Mouse (Mus musculus) limb, embryonic 13.5 days (tissue): Measurements from ENCODE around the gene Rita1. TPM values are rescaled to one million over a fixed set of nuclear protein-coding genes. Genes with fewer than 3 reads are reported as not detected.
A peak's percentile ranks its signal among the peaks of the same experiment; 100 is the strongest.

Experiments used
- ATAC-seq: fragments of 200-750 bp; cut with Nextera tagmentation; 2 replicates; pipeline ENCODE4 v1.8.0; 2017; ENCODE audit warnings: low read depth, moderate number of reproducible peaks, moderate TSS enrichment; ENCODE audit not compliant: low FRiP score
- H3K27ac ChIP-seq: fragments of 300-500 bp; sonication (generic); 2 replicates; pipeline ENCODE4 v1.5.1; 2015; ENCODE audit warnings: inconsistent platforms, mild to moderate bottlenecking, moderate library complexity
- H3K27me3 ChIP-seq: fragments of 300-500 bp; sonication (generic); 2 replicates; pipeline ENCODE4 v1.6.1; 2015; ENCODE audit warnings: mild to moderate bottlenecking, inconsistent platforms
- H3K36me3 ChIP-seq: fragments of 300-500 bp; sonication (generic); 2 replicates; pipeline ENCODE4 v1.6.1; 2015; ENCODE audit warnings: inconsistent platforms, mild to moderate bottlenecking, moderate library complexity
- H3K4me1 ChIP-seq: fragments of 300-500 bp; sonication (generic); 2 replicates; pipeline ENCODE4 v1.6.1; 2015; ENCODE audit warnings: inconsistent platforms
- H3K4me2 ChIP-seq: fragments of 300-500 bp; sonication (generic); replicated peaks from 2 replicates; pipeline ENCODE4 v1.6.1; 2015; ENCODE audit warnings: inconsistent platforms, mild to moderate bottlenecking, moderate library complexity
- H3K4me3 ChIP-seq: fragments of 300-500 bp; sonication (generic); 2 replicates; pipeline ENCODE4 v1.5.1; 2015; ENCODE audit warnings: moderate library complexity, mild to moderate bottlenecking, inconsistent platforms
- H3K9ac ChIP-seq: fragments of 300-500 bp; sonication (generic); 2 replicates; pipeline ENCODE4 v1.6.1; 2015; ENCODE audit warnings: mild to moderate bottlenecking, inconsistent platforms
- H3K9me3 ChIP-seq: fragments of 300-500 bp; sonication (generic); 2 replicates; pipeline ENCODE4 v1.6.1; 2016; ENCODE audit warnings: inconsistent platforms
- WGBS: fragments of 180-500 bp; shearing (Covaris S2); methylation state at CpG from one replicate; pipeline ENCODE4 v1.1.7; 2015; 5-methylcytosine and 5-hydroxymethylcytosine counted together
- polyA plus RNA-seq: library from polyadenylated mRNA; unstranded; fragments of >200 nt; fragmentation: Nextera tagmentation; extraction: Ambion mirVana; gene quantifications from 2 replicates; pipeline ENCODE4 v1.2.1, GENCODE M21; 2015

Gene Rita1
- polyA plus RNA-seq, 1 experiment from 2014 or later, result 17.9 TPM

DNA sequence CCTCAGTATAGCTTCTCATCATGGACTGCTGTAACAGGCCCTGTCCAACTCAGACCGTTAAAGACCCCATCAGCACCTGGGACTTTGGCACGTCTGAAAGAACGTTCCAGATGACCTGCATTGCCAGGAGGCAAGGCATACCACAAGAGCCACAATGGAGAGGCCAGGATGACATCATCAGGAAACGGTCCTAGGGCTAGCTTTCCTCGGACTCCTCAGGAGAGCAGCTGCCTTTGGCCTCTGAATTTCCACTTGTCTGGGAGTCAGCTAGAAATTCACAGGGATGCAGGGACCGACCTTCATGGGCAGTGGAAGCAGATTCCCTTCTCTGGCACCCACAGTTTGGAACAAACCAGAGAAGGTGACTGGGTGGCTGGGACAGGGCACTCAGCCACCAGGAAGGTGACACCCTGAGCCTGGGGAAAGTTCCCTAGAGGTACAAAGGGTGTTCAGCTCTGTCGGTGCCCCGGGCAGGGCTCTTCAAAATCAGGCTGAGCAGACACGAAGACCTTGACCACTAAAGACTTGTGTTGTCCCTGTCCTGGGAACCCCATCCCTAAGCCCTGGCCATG lies 45.6 kb downstream of the Rita1 start:
- no peak for ATAC-seq
- Histone ChIP-seq H3K27me3 (no peaks in the 10 kb centered on the region), H3K4me1 (peaks cover 97% of the 10 kb centered on the region), H3K36me3 (no peaks in the 10 kb centered on the region), H3K4me3 (no peak overlapping the region), H3K9me3 (no peaks in the 10 kb centered on the region), H3K4me2 (peak overlapping the region; percentile 48), H3K9ac (peak overlapping the region; percentile 27), H3K27ac (peak overlapping the region; percentile 91)
- WGBS, result 32% methylated on average over 9 of the region's 9 CpGs

DNA sequence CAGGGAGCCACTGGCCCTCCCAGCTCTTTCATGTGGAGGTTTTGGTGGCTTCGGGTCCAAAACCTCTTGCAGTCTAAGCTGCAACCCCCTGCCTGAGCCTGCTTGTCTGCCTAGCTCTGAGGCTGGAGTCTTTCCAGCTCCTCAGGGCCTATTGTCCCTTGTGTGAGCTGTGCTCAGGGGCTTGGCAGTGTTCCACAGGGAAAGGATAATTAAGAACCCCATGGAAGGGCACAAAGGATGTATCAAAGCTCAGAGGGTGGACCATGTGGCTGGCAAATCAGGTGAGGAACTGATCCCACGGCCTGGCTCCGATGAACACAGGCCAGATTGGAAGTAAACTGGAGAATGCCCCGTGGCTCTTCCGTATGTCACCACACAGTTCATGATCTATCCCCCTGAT lies 46.3 kb downstream of the Rita1 start:
- Histone ChIP-seq H3K9me3 (no peaks in the 10 kb centered on the region), H3K9ac (0 out of 2 replicates have a peak overlapping the region, but pooled peaks have one; percentile 19), H3K27ac (peak overlapping the region; percentile 91), H3K27me3 (no peaks in the 10 kb centered on the region), H3K4me1 (peaks cover 93% of the 10 kb centered on the region), H3K36me3 (no peaks in the 10 kb centered on the region), H3K4me3 (no peak overlapping the region), H3K4me2 (peak overlapping the region; percentile 48; the same call in 1 of the 2 replicates)
- 50% methylated on average over 5 of the region's 5 CpGs for WGBS
- no peak for ATAC-seq

DNA sequence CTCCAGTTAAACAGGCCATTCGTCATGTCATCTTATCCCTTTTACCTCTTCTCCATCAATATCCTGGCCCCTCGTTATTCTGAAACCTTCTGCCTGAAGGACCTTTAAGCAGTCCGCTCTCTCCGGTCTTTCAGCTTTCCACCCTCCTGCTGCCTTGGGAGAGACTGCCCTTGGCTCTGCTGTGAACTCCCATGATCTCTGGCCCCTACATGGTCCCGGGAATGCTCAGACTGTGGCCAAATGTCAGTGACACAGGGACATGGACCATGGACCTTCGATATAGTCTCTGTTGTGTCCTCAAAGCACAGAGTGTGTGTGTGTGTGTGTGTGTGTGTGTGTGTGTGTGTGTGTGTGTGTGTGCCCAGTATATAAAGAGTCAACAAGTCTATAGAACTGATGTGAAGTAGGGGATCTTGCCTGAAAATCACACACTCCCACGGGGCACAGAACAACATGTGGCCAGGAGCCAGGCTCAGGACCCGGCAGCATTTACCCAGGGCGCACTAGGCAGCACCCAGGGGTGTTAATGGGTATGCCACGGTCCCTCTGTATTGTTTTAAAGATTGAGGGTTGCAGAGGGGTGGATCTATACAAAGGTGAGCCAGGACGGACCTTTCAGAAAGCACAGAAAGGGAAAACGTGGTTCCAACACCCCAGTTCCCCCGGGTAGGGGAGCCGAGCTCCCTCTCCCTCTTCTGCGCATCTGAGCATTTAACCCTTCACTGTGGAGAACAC lies 47.1 kb downstream of the Rita1 start:
- no peak for ATAC-seq
- Histone ChIP-seq H3K27me3 (no peaks in the 10 kb centered on the region), H3K4me3 (no peak overlapping the region), H3K9me3 (no peaks in the 10 kb centered on the region), H3K4me1 (peaks cover 93% of the 10 kb centered on the region), H3K4me2 (0 out of 2 replicates have a peak overlapping the region, but pooled peaks have one; percentile 16), H3K36me3 (no peaks in the 10 kb centered on the region), H3K9ac (0 out of 2 replicates have a peak overlapping the region, but pooled peaks have one; percentile 19), H3K27ac (peak overlapping the region; percentile 91)
- WGBS, result 34% methylated on average over 15 of the region's 15 CpGs

DNA sequence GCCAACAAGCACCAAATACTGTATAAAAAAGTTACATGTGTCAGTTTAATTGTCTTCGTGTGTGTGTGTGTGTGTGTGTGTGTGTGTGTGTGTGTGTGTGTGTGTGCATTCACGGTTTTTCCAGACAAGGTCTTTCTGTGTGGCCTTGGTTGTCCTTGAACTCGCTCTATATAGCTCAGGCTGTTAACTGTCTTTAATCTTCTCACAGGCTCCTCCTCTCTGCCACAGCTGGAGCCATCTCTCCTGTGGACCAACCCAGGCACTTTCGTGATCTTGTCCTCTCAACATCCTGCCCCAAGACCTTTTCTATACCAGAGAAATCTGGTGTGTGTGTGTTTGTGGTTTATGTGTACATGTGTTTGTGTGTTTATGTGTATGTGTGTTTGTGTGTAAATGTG lies 48.5 kb downstream of the Rita1 start:
- Histone ChIP-seq H3K4me1 (peaks cover 91% of the 10 kb centered on the region), H3K27me3 (no peaks in the 10 kb centered on the region), H3K4me3 (no peak overlapping the region), H3K9me3 (no peaks in the 10 kb centered on the region), H3K27ac (peak overlapping the region; percentile 93; the same call in 1 of the 2 replicates), H3K9ac (no peak overlapping the region; the same call in 1 of the 2 replicates), H3K4me2 (peak overlapping the region; percentile 31; the same call in 1 of the 2 replicates), H3K36me3 (no peaks in the 10 kb centered on the region)
- WGBS, result 34% methylated on average over 3 of the region's 4 CpGs
- ATAC-seq, result no peak

DNA sequence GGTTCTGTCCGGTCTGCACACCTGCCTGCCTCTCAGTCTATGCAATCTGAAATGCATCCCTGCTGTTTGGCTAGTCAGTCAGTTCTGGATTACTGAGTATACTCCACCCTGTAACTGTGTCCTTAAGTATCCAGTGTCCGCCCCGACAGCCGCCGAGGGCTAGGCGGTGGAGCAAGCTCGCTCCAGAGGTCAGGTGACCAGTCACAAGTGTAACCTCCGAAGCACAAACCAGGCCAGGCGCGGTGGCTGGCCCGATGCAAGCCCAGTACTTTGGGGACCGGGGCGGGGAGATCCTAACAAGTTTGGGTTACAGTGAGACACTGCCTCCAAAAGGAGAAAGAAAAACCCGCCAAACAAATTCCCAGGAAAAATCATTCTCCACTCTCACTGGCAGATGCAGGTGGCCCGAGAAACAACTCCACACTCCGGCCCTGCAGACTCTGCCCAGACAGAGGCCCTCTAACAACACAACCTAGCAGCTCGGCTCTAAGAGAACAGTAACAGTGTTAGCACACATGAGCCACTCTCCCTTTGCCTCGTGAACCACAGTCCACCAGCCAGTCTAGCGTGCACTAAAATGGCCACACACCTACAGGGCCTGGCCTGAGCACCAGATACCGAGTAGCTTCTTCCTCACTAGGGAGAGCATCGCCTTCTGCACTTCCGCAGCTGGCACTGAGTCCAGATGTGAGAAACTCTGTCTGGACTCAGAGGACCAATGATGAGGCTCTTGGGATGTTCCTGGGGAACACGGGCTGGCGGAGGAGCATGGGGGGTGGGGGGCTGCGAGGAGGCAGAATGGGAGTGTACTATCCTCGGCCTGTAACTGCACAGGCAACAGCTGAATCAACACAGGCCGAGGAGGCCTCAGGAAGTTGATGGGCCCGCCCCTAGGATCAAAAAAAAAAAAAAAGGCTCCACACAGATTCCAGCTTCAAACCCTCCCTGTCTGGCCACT lies 49.2 kb downstream of the Rita1 start:
- H3K36me3 ChIP-seq, result no peaks in the 10 kb centered on the region
- H3K4me1 ChIP-seq, result peaks cover 91% of the 10 kb centered on the region
- ATAC-seq, result peak; percentile 56
- H3K4me2 ChIP-seq, result peak overlapping the region; percentile 31; the same call in 1 of the 2 replicates
- no peak overlapping the region for H3K4me3 ChIP-seq
- no peaks in the 10 kb centered on the region for H3K9me3 ChIP-seq
- WGBS, result 40% methylated on average over 28 of the region's 28 CpGs
- H3K27ac ChIP-seq, result peak overlapping the region; percentile 93
- peak overlapping the region; percentile 35; the same call in 1 of the 2 replicates for H3K9ac ChIP-seq
- H3K27me3 ChIP-seq, result no peaks in the 10 kb centered on the region

DNA sequence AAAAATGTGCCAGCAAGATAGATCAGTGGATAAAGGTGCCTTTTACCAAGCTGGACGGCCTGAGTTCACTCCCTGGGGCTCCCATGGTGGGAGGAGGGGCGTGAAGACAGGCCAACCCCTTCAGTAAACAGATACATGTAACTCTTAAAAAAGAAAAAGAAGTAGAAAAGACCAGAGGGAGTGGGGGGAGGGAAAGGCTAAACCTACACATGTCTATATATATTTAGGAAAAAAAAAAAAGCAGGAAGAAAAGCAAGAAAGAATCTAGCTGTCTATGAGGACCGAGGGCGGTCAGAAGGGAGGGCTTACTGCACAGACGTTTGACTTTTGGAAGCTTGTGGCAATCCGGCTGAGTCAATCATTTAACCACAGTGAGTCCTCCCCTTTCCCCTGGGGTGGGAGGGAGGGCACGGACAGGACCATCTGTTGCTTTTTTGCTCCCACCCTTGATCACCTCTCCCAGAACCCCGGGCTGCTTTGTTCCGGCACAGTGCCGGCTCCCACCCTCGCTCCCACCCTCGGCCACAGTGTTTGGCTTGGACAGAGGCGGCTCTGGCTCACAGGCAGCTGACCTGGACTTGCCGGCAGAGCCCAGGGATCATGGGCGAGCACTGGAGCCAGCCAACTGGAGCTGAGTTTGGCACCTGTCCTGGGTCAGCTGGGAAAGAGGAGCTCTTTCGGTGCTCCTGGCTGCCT lies 51.6 kb downstream of the Rita1 start:
- Histone ChIP-seq H3K4me3 (peak overlapping the region; percentile 9; the same call in 1 of the 2 replicates), H3K9me3 (no peaks in the 10 kb centered on the region), H3K9ac (peak overlapping the region; percentile 48; the same call in 1 of the 2 replicates), H3K36me3 (peaks cover 20% of the 10 kb centered on the region), H3K4me2 (peak overlapping the region; percentile 41), H3K27ac (peak overlapping the region; percentile 61; the same call in 1 of the 2 replicates), H3K4me1 (peaks cover 68% of the 10 kb centered on the region), H3K27me3 (no peaks in the 10 kb centered on the region)
- peak; percentile 26; the same call in 1 of the 2 replicates for ATAC-seq
- WGBS, result 11% methylated on average over 16 of the region's 16 CpGs

DNA sequence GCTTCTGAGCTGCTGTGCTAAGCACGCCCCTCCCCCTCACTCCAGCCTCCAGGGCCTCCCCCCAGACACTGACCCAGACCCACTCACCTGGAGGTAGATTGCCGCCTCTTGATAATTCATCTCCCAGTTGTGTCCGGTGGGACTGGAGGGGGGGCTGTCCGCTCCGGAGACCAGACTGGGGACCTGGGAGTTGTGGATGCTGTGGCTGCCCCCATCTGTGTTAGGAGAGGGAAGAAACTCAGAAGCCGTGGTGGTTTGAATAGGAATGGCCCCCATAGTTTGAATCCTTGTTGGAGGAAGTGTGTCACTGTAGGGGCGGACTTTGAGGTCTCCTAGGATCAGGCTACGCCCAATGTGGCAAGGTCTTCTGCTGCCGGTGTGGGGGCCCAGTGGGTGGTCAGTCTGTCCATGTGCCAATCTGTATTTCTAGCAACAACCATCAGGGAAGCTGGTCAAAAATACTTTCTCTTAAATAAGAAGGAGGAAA lies 52.2 kb downstream of the Rita1 start:
- Histone ChIP-seq H3K36me3 (peaks cover 25% of the 10 kb centered on the region), H3K4me3 (no peak overlapping the region), H3K4me2 (peak overlapping the region; percentile 41), H3K27me3 (no peaks in the 10 kb centered on the region), H3K9ac (no peak overlapping the region), H3K4me1 (peaks cover 62% of the 10 kb centered on the region), H3K9me3 (no peaks in the 10 kb centered on the region), H3K27ac (peak overlapping the region; percentile 61; the same call in 1 of the 2 replicates)
- WGBS, result 56% methylated on average over 9 of the region's 9 CpGs
- ATAC-seq, result no peak

DNA sequence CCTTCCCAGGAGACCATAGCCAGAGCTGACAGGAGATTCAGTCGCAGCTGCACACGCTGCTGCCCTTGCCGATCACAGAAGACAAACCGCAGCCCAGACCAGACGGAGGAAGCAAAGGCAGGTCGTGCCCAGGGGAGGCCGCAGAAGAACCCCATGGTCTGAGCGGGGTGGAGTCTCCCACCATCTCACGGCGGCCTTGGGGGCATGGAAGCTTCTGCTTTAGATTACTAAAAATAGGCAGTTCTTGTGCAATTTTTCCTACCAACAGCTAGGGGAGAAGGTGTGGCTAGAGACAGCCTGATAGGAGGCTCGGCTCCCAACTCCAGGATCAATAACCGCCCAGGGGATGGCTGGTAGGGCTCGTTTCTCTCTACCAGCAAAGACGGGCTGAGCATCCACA lies 53.6 kb downstream of the Rita1 start:
- Histone ChIP-seq H3K9ac (peak overlapping the region; percentile 43; the same call in 1 of the 2 replicates), H3K4me3 (no peak overlapping the region), H3K9me3 (no peaks in the 10 kb centered on the region), H3K4me2 (no peak overlapping the region), H3K27me3 (no peaks in the 10 kb centered on the region), H3K27ac (no peak overlapping the region), H3K4me1 (peaks cover 49% of the 10 kb centered on the region), H3K36me3 (peaks cover 37% of the 10 kb centered on the region)
- WGBS, result 67% methylated on average over 14 of the region's 14 CpGs
- ATAC-seq, result no peak

DNA sequence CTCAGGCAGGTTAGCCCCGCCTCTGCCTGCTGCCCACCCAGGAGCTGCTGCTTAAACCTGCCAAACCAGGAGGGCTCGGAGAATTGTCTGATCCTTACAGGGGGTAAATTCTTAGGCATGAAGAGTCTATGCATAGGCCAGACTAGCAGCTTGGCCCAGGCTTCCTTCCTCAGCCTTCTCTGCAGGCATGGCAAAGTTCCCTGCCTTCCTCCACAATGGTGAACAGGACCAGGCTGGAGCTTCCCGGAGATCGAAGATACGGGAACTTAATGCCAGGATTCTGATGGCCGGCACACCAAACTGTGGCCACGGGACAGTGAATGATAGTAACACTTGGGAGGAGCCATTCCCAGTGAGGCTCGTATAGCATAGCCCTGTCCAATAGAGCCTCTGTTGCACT lies 54.3 kb downstream of the Rita1 start:
- peaks cover 42% of the 10 kb centered on the region for H3K4me1 ChIP-seq
- peaks cover 44% of the 10 kb centered on the region for H3K36me3 ChIP-seq
- H3K27me3 ChIP-seq, result no peaks in the 10 kb centered on the region
- no peaks in the 10 kb centered on the region for H3K9me3 ChIP-seq
- H3K27ac ChIP-seq, result no peak overlapping the region
- ATAC-seq, result no peak
- no peak overlapping the region for H3K9ac ChIP-seq
- WGBS, result 76% methylated on average over 8 of the region's 8 CpGs
- no peak overlapping the region for H3K4me3 ChIP-seq
- no peak overlapping the region for H3K4me2 ChIP-seq

DNA sequence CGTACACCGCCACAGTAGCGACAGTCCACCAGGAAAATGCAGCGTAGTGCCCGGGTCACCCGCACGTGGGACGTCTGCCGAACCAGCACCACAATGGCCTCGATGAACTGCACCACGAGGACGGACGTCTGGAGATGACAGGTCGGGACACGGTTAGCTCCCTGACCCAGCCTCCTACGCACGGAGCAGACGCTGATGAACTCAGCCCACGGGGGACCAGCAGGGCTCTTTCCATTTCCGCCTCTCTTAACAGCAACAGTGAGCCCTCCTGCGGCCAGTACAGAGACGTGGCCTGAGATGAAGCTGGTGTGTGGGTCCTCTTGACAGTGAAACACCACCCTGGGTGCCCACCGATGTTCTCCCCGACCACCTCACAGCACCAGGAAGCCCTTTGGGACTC lies 56.5 kb downstream of the Rita1 start:
- no peak for ATAC-seq
- Histone ChIP-seq H3K36me3 (peaks cover 64% of the 10 kb centered on the region), H3K27ac (no peak overlapping the region), H3K4me1 (peaks cover 28% of the 10 kb centered on the region), H3K9me3 (no peaks in the 10 kb centered on the region), H3K4me3 (no peak overlapping the region), H3K4me2 (no peak overlapping the region), H3K27me3 (no peaks in the 10 kb centered on the region), H3K9ac (no peak overlapping the region)
- 91% methylated on average over 24 of the region's 24 CpGs for WGBS

DNA sequence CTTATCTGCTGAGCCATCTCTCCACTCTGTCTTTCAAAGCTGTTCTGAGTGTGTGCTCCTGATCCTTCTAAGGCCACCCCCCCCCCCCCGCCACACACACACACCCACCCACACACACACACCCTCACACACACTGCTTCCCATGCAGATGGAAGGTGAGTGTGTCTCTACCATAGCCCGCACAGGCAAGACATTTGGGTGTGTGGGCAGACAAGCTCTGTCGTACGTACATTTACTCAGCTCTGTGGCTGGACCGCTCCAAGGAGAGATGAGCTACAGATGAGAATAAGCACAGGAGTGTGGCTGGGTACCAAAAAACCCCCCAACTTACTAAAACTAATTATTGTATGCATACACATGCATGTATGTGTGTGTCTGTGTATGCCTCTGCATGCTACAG lies 61.7 kb downstream of the Rita1 start:
- no peak overlapping the region for H3K4me2 ChIP-seq
- WGBS, result 92% methylated on average over 5 of the region's 5 CpGs
- H3K9ac ChIP-seq, result no peak overlapping the region
- no peak overlapping the region for H3K4me3 ChIP-seq
- no peak overlapping the region for H3K27ac ChIP-seq
- H3K27me3 ChIP-seq, result no peaks in the 10 kb centered on the region
- no peaks in the 10 kb centered on the region for H3K9me3 ChIP-seq
- H3K36me3 ChIP-seq, result peaks cover 76% of the 10 kb centered on the region
- ATAC-seq, result no peak
- 0 out of 2 replicates have a peak, but pooled peaks cover 3% of the 10 kb centered on the region for H3K4me1 ChIP-seq
